Mouse (Mus musculus) liver, adult 2 months (tissue): ENCODE data around the gene Mical2.

Experiments
- CTCF ChIP-seq: fragments of 200-500 bp; IDR thresholded peaks from 2 replicates; pipeline ENCODE4 v1.5.1; 2011; ENCODE audit warnings: low read depth, low read length, control low read depth
- POLR2A ChIP-seq: fragments of 200-500 bp; IDR thresholded peaks from 2 replicates; pipeline ENCODE4 v1.6.1; 2011; ENCODE audit warnings: low read length, control low read depth; ENCODE audit not compliant: insufficient read depth; ENCODE audit errors: extremely low read depth

GRCm38 (mm10) chr7:112244071-112244470 is 18.4 kb downstream of the Mical2 start:
- no peak for TF ChIP-seq CTCF
- no peak for TF ChIP-seq POLR2A
